Mouse (Mus musculus) liver, embryonic 11.5 days (tissue): Measurements from ENCODE around the gene Ptprt. TPM values are rescaled to one million over a fixed set of nuclear protein-coding genes. Genes with fewer than 3 reads are reported as not detected.

Experiments used
- ATAC-seq: fragments of 200-750 bp; cut with Nextera tagmentation; replicated peaks from 2 replicates; pipeline ENCODE4 v1.8.0; 2017; ENCODE audit warnings: moderate number of reproducible peaks, mild to moderate bottlenecking, moderate TSS enrichment, moderate library complexity; ENCODE audit not compliant: low FRiP score
- DNase-seq: peaks from one replicate; pipeline ENCODE4 v3.0.0-alpha.2; 2017; ENCODE audit warnings: low spot score
- H3K27ac ChIP-seq: fragments of 300-500 bp; sonication (generic); 2 replicates; pipeline ENCODE4 v1.5.1; 2014; ENCODE audit warnings: mild to moderate bottlenecking, low read depth, low read length, control low read depth
- H3K27me3 ChIP-seq: fragments of 300-500 bp; sonication (generic); replicated peaks from 2 replicates; pipeline ENCODE4 v1.6.1; 2014; ENCODE audit warnings: low read length, mixed read lengths; ENCODE audit not compliant: control insufficient read depth, insufficient read depth
- H3K36me3 ChIP-seq: fragments of 300-500 bp; sonication (generic); 2 replicates; pipeline ENCODE4 v1.6.1; 2014; ENCODE audit warnings: mild to moderate bottlenecking, low read length, moderate library complexity, mixed read lengths; ENCODE audit not compliant: control insufficient read depth, insufficient read depth
- H3K4me1 ChIP-seq: fragments of 300-500 bp; sonication (generic); replicated peaks from 2 replicates; pipeline ENCODE4 v1.6.1; 2014; ENCODE audit warnings: low read length, mixed read lengths; ENCODE audit not compliant: control insufficient read depth, insufficient read depth
- H3K4me2 ChIP-seq: fragments of 300-500 bp; sonication (generic); 2 replicates; pipeline ENCODE4 v1.6.1; 2014; ENCODE audit warnings: mild to moderate bottlenecking, control low read depth, moderate library complexity
- H3K4me3 ChIP-seq: fragments of 300-500 bp; sonication (generic); 2 replicates; pipeline ENCODE4 v1.5.1; 2014; ENCODE audit warnings: low read depth, low read length, control low read depth
- H3K9ac ChIP-seq: fragments of 300-500 bp; sonication (generic); 2 replicates; pipeline ENCODE4 v1.6.1; 2014; ENCODE audit warnings: low read depth, low read length, control low read depth
- H3K9me3 ChIP-seq: fragments of 300-500 bp; sonication (generic); 2 replicates; pipeline ENCODE4 v1.6.1; 2016; ENCODE audit warnings: low read length, inconsistent platforms, mixed read lengths; ENCODE audit not compliant: control insufficient read depth
- WGBS: fragments of 180-500 bp; shearing (Covaris S2); extraction: QIAGEN DNeasy Blood & Tissue Kit; methylation state at CpG from one replicate; pipeline ENCODE4 v1.1.7; 2014; 5-methylcytosine and 5-hydroxymethylcytosine counted together
- polyA plus RNA-seq: library from polyadenylated mRNA; unstranded; fragments of >200 nt; fragmentation: Nextera tagmentation; extraction: Ambion mirVana; gene quantifications from 2 replicates; pipeline ENCODE4 v1.2.1, GENCODE M21; 2014

Ptprt gene
- polyA plus RNA-seq, 1 experiment from 2014 or later, result 0.34 TPM

DNA sequence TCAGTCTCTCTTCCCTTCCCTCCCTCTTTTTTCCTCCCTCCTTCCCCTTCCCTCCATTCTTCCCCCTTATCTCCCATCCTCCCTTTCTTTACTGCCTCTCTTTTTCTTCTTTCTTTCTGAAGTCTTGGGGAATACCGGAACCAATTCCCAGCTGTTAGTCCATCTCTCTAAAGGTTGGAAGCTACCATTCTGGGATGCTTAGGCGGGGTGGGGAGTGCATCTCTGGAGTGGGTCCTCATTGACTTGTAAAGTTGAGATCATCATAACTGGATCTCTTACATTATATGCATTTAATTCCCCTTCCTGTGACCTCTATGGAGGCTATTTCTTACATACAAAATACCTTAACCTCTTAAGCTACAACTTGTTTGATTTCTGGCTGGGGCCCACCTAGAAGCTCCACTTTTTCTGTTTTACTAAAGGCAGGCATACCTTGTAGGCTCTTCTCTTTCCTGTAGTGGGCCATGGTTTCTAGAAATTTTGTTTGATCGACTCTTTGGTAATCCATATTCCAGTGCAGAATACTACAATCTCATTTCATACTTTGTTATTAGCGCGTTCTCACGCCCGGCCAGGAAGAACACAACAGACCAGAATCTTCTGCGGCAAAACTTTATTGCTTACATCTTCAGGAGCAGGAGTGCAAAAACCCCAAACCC is 1149.7 kb downstream of the Ptprt start:
- Histone ChIP-seq H3K9ac (0 out of 2 replicates have a peak overlapping the region, but pooled peaks have one; percentile 20), H3K27me3 (no peaks in the 10 kb centered on the region), H3K36me3 (no peaks in the 10 kb centered on the region), H3K9me3 (no peaks in the 10 kb centered on the region), H3K4me2 (peak overlapping the region; percentile 65), H3K4me1 (no peaks in the 10 kb centered on the region), H3K4me3 (peak overlapping the region; percentile 44), H3K27ac (no peak overlapping the region)
- WGBS, result 29% methylated on average over 8 of the region's 8 CpGs
- ATAC-seq (peak; percentile 34; the same call in 1 of the 2 replicates), DNase-seq (no peak)

- Histone ChIP-seq H3K4me2 (peak overlapping the region; percentile 35), H3K9me3 (no peaks in the 10 kb centered on the region), H3K27ac (no peak overlapping the region), H3K4me3 (no peak overlapping the region), H3K9ac (no peak overlapping the region), H3K27me3 (no peaks in the 10 kb centered on the region), H3K4me1 (no peaks in the 10 kb centered on the region), H3K36me3 (no peaks in the 10 kb centered on the region)
- DNase-seq (no peak), ATAC-seq (no peak)
- 8% methylated on average over 13 of the region's 13 CpGs for WGBS
Observed at GRCm38 (mm10) chr2:161499097-161499899, 1161.6 kb downstream of the Ptprt start.

- no peaks in the 10 kb centered on the region for H3K27me3 ChIP-seq
- H3K4me3 ChIP-seq, result no peak overlapping the region
- H3K4me2 ChIP-seq, result peak overlapping the region; percentile 35
- H3K9me3 ChIP-seq, result no peaks in the 10 kb centered on the region
- DNase-seq, result no peak
- H3K9ac ChIP-seq, result no peak overlapping the region
- no peaks in the 10 kb centered on the region for H3K36me3 ChIP-seq
- ATAC-seq, result no peak
- WGBS, result 26% methylated on average over 13 of the region's 13 CpGs
- no peak overlapping the region for H3K27ac ChIP-seq
- no peaks in the 10 kb centered on the region for H3K4me1 ChIP-seq
Observed at GRCm38 (mm10) chr2:161498449-161499096, 1162.4 kb downstream of the Ptprt start.

DNA sequence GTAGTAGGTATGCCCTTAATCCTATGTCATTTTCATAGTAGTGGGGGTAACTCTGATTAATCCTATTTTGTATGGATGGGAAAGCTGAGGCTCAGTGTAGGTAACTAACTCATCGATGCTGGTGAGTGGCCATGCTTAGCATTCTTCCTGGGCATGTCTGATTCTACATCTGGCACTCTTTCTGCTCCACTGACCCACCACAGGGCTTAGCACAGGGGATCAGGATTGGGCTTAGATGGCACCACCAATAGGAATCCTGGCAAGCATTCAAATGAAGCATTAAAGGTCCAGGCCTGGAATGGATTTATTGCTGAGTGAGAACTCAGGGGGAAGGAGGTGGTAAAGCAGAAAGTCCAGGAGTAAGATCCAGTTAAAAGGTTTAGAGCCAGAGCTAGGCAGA is 1179.2 kb downstream of the Ptprt start:
- H3K9ac ChIP-seq, result no peak overlapping the region
- H3K27ac ChIP-seq, result no peak overlapping the region
- H3K9me3 ChIP-seq, result no peaks in the 10 kb centered on the region
- 62% methylated on average over 1 of the region's 1 CpGs for WGBS
- no peaks in the 10 kb centered on the region for H3K36me3 ChIP-seq
- no peak for DNase-seq
- ATAC-seq, result no peak
- H3K4me1 ChIP-seq, result no peaks in the 10 kb centered on the region
- no peak overlapping the region for H3K4me3 ChIP-seq
- H3K4me2 ChIP-seq, result no peak overlapping the region
- H3K27me3 ChIP-seq, result no peaks in the 10 kb centered on the region

DNA sequence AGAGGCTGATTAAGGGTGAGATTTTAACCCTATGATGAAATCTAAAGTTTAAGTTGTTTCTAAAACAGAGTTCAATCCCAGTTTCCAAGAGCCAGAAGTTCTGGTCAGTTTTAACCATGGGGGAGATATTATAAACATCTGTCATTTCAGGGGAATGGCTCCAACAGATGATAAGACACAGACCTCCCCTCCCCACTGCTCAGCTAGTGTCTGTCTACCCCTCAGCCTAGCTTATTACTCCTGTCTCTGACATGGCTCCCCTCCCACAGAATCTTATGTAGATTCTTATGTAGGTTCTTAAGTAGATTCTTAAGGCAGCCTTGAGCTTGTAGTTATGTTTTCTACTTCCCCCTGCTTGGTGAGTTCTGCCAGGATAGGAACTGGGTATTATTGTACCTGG is 1180.5 kb downstream of the Ptprt start:
- Histone ChIP-seq H3K4me2 (no peak overlapping the region), H3K27ac (no peak overlapping the region), H3K4me1 (no peaks in the 10 kb centered on the region), H3K27me3 (no peaks in the 10 kb centered on the region), H3K9ac (no peak overlapping the region), H3K36me3 (no peaks in the 10 kb centered on the region), H3K9me3 (no peaks in the 10 kb centered on the region), H3K4me3 (no peak overlapping the region)
- ATAC-seq (no peak), DNase-seq (no peak)
